Mouse (Mus musculus) adipocyte (in vitro differentiated cells): Measurements from ENCODE around the gene Tns2.

Experiments
- DNase-seq: peaks from one replicate; pipeline ENCODE4 v3.0.0-alpha.2; 2016; ENCODE audit warnings: low spot score

Gene Tns2

DNA sequence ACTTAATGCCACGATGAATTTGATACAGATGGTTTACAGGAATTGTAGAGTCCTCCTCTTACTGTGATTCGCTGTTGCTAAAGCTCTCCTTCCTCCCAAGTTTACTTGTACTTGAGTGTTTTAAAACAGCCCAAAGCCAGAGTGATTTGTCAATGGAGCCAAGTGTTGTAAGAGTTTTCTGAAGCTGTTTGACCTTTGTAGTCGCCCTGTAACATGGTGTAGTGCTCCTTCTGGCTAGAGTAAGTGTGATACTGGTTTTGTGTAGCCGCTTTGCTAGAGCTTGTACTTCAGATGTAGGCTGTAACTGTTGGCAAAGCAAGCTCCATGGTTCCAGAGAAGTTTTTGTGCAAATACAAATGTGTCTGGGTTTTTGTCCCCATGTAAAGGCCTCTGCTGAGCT, 8.0 kb upstream of the Tns2 start:
- DNase-seq = peak; percentile 85

DNA sequence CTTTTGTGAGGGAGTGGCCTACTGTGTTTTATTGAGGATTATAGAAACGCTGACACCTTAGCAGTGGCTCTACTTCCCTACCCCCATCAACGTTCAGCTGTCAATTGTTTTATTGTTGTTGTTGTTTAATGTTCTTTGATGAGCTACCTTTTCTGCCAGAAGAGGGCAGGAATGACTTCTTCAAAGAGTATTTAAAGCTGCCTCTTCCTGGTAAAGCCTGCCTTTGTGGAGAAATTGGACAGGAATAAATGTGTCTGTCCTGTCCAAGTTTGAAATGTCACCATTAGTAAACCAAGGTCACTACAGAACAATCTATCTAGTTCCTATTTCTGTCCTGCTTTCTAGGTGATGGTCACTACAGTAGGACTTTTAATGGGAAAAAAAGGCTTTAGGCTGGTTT, 6.1 kb upstream of the Tns2 start:
- DNase-seq = no peak

DNA sequence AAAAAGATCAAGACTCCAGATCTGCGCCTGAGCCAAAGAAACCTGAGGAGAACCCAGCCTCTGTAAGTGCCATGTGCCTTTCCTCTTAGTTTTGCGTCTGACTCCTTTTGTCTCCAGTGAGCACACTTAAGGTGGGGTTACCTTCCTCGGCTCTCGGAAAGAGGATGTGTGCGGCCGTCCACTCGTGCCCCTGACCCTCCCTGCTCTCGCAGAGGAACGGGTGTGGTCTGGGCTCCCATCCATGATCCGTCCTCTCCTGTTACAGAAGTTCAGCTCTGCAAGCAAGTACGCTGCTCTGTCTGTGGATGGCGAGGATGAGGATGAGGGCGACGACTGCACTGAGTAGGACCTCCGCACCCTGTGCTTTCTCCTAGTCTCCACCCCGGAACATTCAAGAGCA, 5.2 kb upstream of the Tns2 start:
- no peak for DNase-seq

DNA sequence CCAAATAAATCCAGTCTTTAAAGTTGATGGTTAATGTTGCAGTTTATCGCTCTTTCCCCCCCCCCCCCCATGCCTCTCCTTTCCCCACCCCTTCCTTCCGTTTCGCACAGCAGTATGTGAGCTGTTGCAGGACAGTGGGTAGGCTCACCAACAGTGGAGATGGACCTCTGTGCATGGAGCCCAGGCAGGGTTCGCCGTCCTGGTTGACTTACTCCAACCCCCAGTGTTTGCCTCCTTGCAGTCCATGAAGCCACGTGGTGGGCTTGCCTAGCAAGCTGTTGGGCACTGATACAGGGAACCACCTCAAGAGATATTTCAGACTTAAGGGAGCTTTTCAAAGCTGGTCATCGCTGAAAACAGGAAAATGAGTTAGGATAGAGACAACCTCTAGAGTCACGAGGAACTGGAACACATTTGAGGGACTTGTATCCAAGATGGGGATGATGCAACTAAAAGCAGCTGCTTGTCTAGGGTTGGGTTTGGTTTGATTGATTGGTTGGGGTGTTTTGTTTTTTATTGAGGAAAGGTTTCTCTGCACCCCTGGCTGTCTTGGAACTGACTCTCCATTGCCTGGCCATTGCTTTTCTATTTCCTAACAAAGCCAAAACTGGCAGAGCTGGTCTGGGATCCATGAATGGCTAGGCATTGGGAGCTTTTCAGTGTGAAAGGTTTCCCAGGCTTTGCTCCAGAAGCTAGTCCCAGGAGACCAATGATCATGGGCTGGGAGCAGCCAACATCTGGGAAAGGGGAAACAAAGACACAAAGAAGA, 2.9 kb upstream of the Tns2 start:
- peak; percentile 100 for DNase-seq

DNA sequence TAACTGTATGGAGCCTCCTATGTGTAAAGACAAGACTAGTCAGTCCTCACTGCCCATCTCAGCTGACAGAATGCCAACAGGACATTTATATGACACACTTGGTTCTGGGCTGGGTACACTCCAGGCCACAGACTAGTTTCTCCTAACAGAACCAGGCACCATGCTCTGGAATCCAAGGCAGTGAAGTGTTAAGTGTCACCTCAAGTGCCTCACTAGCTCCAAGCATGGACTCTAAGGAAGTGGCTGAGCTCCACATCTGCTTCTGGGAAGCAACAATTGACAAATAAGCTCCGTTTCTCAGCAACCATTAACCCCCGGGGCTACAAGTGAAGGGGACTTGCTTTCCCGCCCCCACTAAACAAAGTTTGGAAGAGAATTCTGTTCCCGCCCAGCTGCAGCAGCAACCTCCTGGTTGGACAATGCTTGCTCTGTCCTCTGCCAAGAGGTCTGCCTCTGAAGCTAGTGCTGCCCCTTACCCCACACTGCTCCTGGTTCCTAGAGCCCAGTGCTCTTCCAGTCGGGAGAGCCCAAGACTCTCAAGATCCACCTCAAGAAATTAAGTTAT, 2.1 kb upstream of the Tns2 start:
- peak; percentile 95 for DNase-seq

DNA sequence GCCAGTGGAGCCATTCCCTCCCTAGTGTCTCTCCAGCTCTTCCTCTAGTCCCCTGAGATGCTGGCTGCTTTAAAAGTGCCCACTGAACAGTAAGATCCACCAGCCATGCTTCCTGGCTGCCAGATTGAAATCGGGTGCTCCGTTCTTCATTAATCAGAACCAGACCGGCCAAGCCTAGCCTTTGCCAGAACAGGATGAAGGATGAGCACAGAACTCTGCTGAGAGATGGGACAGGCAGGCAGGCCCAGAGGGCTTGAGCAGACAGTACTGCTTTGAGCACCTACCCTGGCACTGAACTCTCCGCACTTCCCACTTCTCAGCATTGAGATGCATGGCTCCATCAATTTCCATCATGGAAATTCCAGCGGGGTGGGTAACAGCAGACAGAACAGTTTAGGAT, 953 bp upstream of the Tns2 start:
- peak; percentile 58 for DNase-seq

DNA sequence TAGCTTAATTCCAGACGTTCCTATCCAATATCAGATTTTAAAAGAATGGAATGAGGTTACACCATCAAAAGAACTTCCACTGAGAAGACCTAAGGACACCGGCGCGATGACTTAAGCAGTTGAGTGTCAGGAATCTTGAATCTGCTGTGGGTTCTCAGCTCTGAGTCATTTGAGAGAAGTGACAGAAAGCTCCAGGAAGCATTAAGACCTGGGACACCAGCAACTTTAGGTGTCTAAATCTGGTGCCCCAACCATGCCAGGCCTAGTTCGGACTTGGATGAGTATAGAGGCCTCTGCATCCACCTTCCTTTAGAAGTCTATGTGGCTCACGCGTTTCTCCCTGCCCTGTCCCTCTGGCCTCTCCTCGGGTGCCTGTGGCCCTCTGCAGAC, 447 bp upstream of the Tns2 start:
- DNase-seq = no peak

DNA sequence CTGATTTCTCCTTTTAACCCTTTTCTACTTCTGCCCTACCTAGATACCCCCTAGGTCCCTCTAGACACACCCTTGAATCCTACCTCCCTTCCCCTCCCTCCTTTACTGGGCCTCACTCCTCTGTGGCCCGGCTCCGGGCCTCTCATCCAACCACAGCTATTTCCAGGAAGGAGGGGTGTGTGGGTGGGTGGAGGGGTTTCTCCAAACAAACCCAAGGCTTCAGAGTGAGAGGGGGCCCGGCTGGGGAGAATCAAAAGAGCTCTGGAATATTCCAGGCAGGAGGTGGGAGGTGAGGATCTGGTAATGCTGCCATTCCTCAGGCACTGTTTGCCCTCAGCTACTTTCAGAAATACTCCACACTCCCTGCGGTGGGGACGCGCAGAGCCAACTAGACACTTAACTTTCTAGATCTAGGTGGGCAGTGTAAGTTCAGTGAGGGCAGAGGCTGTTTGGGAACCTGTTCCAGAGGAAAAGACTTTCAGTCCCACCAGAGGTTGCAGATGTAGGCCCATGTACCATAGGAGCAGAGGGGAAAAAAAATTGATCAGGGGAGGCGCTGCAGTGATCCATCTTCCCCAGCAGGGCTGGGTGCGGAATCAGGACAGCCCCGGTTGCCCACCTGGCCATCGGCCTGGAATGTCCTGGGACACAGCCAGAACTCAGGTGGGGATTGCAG, 921 bp downstream of the Tns2 start:
- peak; percentile 45 for DNase-seq

DNA sequence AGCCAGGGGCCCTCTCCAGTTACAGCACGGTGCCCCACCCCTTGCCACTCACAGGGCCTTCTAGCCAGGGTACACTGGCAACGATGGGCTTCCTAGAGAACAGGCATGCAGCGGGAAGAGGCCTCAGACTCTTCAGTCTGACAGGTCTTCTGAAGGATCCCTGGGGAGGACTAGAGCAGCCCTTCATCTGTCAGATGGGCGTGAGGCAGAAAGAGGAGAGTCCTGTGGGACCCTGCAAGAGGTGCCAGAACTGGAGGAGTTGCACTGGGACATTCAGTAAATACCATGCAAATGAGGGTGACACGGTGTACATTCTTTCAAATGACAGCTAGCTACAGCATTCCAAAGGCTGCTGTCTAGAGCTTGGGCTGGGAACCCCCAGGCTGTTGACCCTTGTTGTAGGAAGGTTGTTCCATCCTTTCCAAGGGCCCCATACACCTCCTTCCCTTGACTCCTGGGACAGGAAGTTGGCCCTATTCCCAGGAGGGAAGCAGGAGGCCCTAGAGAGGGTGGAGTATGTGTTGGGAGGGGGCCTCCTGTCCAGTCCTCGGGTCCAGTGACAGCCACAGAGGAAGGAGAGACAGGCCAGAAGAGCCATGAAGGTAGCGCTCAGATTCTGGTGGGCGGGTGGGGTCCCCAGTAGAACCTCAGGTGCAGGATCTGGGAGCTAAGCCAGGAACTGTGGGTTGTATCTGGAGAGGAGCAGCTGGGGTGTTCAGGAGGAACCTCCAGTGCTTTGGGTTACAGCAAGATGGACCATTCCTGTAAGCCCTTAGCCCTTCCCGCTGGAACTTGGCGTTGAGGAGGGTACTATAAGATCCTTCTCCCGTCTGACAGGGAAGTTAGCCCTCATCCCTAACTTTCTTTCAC, 1.7 kb downstream of the Tns2 start:
- peak; percentile 88 for DNase-seq

DNA sequence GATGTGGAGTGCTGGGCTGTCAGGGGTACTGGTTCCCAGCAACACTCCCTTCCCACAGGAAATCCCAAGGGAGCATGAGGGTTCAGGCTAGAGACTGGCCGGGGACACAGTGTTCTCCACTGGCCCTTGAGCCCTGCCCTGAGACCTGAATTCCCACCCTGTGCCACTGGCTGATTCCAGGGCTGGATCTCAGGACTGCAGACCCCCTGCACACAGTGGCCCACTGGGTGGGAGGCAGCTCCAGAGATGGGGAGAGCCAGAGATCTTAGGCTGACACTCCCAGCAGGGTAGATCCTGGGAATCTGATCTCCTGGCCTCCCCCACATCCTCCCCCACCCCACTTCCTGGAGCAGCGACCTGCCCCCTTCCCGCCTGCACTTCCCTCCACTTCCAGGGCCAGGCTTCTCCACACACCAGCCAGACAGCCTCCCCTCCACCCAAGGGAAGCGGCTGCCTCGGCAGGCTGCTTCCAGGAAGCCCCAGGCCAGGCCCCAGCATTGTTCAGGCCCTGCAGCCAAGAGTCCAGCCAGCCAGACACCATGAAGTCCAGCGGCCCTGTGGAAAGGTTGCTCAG, 2.4 kb downstream of the Tns2 start:
- DNase-seq = peak; percentile 81

DNA sequence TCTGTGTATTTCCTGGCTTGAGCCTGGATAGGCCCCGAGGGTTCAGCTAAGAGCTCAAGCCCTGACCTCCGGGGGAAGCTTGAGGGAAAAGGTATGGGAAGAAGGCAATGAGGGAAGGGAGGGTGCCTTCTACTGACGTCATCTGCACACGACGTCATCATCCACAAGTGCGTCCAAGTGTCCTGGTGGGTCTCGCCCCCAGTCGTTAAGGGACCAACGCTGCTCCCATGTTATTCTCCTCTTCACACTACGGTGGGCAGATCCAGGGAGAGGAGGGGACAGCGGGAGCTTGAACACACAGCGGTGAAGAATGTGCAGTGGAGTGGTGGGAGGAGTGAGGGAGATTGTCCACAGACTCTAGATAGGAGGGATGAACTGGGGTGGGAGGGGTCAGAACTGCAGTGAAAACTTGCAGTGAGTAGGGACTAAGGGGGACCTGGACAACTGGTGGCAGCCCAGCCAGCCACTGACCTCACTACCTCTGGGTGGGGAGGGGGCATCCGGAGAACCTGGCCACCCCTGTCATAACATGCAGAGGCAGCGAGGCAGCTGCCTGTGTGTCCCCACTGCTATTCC, 3.2 kb downstream of the Tns2 start:
- DNase-seq = peak; percentile 69

DNA sequence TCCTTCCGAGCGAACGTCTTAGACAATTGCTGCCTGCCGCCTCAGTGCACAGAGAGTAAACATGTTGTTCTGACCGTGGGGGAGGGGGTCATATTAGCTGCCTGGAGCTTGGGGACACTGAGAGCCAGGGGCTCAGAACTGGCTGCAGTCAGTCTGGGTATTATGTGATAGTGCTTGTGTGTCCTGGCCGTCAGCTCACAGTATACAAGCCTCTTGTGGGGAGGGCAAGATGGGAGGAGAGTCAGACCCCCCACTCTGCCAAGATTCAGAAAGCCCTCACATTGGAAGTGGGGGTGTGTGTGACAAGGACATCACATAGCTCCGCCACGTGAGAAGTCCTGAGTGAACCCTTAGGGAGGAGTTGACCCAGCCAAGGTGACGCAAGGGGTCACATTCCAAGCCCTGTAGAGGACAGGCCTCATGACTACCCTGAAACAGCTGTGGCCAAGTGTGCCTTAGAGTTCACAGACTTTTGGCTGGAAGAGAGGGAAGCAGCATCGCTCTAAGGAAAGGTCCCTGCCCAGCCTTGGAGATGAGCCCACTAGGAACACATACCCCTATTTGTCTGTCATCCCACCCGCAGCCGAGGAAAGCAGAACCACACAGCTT, 3.8 kb downstream of the Tns2 start:
- DNase-seq = peak; percentile 96

DNA sequence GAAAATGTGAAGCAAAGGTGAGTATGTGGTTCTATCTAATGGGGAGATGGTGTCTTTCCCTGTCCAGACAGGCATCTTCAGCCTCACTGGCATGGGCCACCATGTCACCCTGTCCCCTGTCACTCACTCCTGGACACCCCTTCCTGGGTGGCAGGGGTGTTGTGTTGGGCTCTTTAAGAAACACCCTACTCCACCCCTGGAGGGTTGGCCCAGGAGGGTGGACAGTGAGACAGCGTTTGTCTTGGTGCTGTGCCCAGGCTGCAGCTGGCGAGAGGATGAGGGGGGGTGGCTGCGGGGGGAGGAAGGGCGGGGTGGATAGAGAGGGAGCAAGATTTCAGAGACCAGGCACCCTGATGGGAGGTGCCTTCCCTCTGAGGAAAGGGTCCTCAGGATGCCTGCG, 5.1 kb downstream of the Tns2 start:
- DNase-seq = peak; percentile 95

DNA sequence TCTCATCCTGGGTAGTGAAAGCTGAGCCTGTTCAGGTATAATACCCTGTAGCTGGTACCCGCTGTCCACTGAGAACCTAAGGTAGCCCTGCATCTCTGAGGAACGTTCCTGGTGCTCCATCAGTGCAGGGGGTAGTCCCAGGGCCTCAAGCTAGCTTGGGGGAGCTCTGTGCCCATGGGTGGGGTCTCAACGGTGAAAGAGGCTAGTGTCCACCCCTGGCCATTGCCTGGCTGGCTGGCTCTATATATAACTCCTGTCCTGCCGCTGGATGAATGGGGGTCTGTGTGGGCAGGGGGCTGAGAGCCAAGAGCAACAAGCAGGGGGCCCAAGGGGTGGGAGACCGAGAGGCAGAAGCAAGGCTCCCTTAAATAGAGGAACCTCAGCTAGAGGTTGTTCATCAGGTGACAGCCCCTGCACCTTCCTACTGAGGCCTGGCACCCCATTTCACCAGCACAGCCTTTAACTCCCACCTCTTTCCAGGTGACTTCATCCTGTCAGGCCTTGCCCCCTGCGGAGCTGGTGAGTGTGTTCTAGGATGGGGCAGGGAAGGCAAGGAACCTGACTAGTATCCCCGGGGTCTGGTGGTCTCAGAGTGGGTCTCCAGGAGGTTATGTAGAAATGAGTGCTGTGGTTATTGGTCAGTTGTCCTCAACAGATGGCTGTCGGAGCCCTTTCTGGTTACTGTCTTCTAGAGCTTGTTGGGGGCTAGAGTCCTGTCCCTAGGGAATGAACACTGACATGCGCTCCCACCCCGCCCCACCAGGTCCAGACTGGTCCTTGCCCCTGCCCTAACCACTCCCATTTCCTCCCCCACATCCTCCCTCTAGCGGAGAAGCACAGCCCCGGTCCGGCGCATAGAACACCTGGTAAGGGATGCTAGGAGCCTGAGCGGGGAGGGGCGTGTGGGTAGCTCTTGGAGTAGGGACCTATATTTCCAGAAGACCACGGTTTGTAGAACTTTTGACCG, 5.8 kb downstream of the Tns2 start:
- DNase-seq = no peak

DNA sequence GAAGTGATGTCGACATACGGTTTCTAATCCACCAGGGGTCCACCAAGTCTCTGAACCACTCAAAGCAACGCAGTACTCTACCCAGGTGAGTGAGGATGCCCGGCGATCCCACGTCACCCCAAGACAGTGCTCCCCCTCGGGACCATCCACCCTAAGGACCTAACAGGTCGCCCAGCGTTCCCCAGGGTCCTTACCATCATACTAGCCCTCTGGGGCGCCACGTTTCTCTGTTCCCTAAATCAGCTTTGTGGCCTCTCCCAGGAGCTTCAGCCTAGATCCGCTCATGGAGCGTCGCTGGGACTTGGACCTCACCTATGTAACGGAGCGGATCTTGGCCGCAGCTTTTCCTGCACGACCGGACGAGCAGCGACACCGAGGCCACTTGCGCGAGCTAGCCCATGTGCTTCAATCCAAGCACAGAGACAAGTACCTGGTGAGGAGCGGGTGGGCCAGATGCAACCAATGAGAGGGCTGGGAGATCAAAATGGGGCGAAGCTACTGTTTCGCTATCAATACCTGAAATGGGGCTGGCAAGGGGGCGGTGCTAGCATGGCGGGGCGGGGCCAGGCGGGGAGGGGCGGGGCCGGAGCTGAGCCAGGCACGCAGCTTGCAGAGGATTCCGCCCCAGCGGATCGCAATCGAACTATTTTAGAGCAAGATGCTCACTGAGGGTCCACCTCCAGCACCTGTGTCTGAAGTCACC, 6.7 kb downstream of the Tns2 start:
- DNase-seq = no peak

DNA sequence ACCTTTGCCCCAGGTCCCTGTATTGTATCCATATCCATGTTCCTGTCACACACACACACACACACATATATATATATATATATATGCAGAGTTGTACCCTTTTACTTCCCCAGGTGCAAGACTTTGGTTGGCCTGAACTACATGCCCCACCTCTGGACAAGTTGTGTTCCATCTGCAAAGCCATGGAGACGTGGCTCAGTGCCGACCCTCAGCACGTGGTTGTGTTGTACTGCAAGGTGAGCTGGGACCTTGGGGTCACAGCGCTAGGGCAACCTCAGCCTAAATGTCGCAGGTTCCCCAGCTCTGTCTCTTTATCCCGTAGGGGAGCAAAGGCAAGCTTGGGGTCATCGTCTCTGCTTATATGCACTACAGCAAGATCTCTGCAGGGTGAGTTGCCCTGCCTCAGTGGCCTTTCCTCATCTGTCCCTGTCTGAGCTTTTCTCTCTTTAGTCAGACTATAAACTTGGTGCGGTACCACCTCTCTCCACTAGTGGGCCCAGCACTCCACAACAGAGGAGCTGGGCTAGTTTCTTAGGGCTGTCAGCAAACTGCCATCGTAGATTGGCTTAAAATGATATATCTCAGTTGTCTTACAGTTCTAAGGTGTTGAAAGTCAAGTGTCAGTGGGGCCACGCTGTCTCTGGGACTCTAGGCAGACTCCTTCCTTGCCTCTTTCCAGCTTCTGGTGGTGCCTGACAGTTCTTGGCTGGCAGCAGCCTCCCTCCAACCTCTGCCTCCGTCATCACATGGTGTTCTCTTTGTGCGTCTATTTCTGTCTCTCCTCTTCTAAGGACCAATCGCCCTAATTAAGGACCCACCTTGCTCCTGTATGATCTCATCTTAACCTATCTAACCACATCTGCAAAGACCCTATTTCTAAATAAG, 7.7 kb downstream of the Tns2 start:
- peak; percentile 78 for DNase-seq

DNA sequence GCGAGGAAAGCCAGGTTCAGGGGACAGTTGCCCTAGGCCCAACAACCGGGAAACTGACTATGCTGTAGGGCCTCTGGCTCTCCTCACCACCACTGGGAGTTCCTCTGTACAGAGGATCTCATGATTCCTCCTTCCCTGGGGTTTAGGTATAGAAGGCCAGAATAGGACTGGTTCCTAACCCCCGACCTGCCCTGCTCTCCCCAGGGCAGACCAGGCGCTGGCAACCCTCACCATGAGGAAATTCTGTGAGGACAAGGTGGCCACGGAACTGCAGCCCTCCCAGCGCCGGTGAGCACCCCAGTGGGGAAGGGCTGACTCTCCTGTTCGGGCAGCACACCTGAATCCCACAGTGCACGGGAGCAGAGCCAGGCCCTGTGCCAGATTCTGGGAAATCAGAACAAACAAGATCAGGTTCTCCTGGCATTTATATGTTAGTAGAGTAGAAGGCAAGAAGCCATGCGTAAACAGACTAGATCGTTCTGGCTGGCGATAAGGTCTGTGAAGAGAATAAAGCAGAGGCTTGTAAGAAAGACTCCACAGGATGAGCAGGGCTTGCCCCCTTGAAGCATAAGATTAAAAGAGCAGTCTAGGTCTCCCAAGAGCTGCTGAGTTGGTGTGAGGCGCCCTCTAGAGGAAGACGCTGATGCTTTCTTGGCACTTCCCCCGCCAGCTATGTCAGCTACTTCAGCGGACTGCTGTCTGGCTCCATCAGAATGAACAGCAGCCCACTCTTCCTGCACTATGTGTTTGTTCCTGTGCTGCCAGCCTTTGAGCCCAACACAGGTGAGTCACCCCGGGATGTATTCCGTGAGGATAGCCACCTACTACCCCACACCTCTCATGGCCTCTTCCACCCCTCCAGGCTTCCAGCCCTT, 8.7 kb downstream of the Tns2 start:
- peak; percentile 81 for DNase-seq
